Mouse (Mus musculus): ENCODE measurements around the gene Rabgap1l.

GRCm38 (mm10) chr1:160249786-160250185, 543.2 kb downstream of the Rabgap1l start:
- TF ChIP-seq CTCF (IDR thresholded peaks at IDR 0.05) (no peak), EP300 (IDR thresholded peaks at IDR 0.05) (peak; percentile 57)
